Mouse (Mus musculus): Measurements from ENCODE around the gene Rnf213. TPM values are rescaled to one million over a fixed set of nuclear protein-coding genes. Genes with fewer than 3 reads are reported as not detected.

Rnf213 gene
- polyA plus RNA-seq, 1 experiment = 16.7 TPM

- Histone ChIP-seq H3K27me3 (ENCODE audit: control insufficient read depth, insufficient read depth, insufficient read length) (no peaks in the 10 kb centered on the region), H3K4me2 (ENCODE audit: low read depth) (no peak overlapping the region), H3K79me2 (ENCODE audit: control insufficient read depth, insufficient read depth) (no peaks in the 10 kb centered on the region), H3K36me3 (ENCODE audit: control insufficient read depth, insufficient read depth) (no peaks in the 10 kb centered on the region), H3ac (ENCODE audit: control insufficient read depth, insufficient read length) (no peak overlapping the region), H3K4me3 (no peak overlapping the region)
- TF ChIP-seq MYOD1 (IDR thresholded peaks at IDR 0.05; ENCODE audit: control insufficient read depth in 1 of 3, insufficient read length in 2 of 3, low read depth in 2 of 3) (no peak), POLR2AphosphoS2 (IDR thresholded peaks at IDR 0.05; ENCODE audit: insufficient read length, low read depth) (no peak), POLR2A (IDR thresholded peaks at IDR 0.05; ENCODE audit: insufficient read length, low read depth) (no peak), E2F4 (IDR thresholded peaks at IDR 0.05; ENCODE audit: insufficient read depth) (no peak), TCF3 (IDR thresholded peaks at IDR 0.05; ENCODE audit: insufficient read length, low read depth) (no peak), MAX (IDR thresholded peaks at IDR 0.05; ENCODE audit: low read depth) (no peak), USF1 (IDR thresholded peaks at IDR 0.05; ENCODE audit: low read depth) (no peak), MYOG (IDR thresholded peaks at IDR 0.05; ENCODE audit: control insufficient read depth in 1 of 3, insufficient read depth in 1 of 3, insufficient read length in 2 of 3, low read depth in 2 of 3) (no peak)
Observed at GRCm38 (mm10) chr11:119513038-119513659, 120.2 kb downstream of the Rnf213 start.

GRCm38 (mm10) chr11:119514108-119514860 is 121.4 kb downstream of the Rnf213 start:
- Histone ChIP-seq H3K36me3 (ENCODE audit: control insufficient read depth, insufficient read depth) (no peaks in the 10 kb centered on the region), H3ac (ENCODE audit: control insufficient read depth, insufficient read length) (no peak overlapping the region), H3K27me3 (ENCODE audit: control insufficient read depth, insufficient read depth, insufficient read length) (no peaks in the 10 kb centered on the region), H3K4me2 (ENCODE audit: low read depth) (no peak overlapping the region), H3K4me3 (no peak overlapping the region), H3K79me2 (ENCODE audit: control insufficient read depth, insufficient read depth) (no peaks in the 10 kb centered on the region)
- TF ChIP-seq TCF12 (IDR thresholded peaks at IDR 0.05; ENCODE audit: insufficient read depth, poor library complexity, severe bottlenecking) (no peak), REST (IDR thresholded peaks at IDR 0.05; ENCODE audit: insufficient read depth, insufficient read length) (no peak), POLR2AphosphoS2 (IDR thresholded peaks at IDR 0.05; ENCODE audit: insufficient read length, low read depth) (no peak), SRF (IDR thresholded peaks at IDR 0.05; ENCODE audit: control insufficient read depth, insufficient read length, low read depth) (no peak), CEBPB (IDR thresholded peaks at IDR 0.05; ENCODE audit: insufficient read depth, poor library complexity, severe bottlenecking) (no peak), POLR2A (IDR thresholded peaks at IDR 0.05; ENCODE audit: insufficient read length, low read depth) (no peak), TCF3 (IDR thresholded peaks at IDR 0.05; ENCODE audit: insufficient read length, low read depth) (no peak), MYOD1 (IDR thresholded peaks at IDR 0.05; ENCODE audit: control insufficient read depth in 1 of 3, insufficient read length in 2 of 3, low read depth in 2 of 3) (no peak), USF1 (IDR thresholded peaks at IDR 0.05; ENCODE audit: low read depth) (no peak), MYOG (IDR thresholded peaks at IDR 0.05; ENCODE audit: control insufficient read depth in 1 of 3, insufficient read depth in 1 of 3, insufficient read length in 2 of 3, low read depth in 2 of 3) (no peak), MAX (IDR thresholded peaks at IDR 0.05; ENCODE audit: low read depth) (no peak), E2F4 (IDR thresholded peaks at IDR 0.05; ENCODE audit: insufficient read depth) (no peak)

DNA sequence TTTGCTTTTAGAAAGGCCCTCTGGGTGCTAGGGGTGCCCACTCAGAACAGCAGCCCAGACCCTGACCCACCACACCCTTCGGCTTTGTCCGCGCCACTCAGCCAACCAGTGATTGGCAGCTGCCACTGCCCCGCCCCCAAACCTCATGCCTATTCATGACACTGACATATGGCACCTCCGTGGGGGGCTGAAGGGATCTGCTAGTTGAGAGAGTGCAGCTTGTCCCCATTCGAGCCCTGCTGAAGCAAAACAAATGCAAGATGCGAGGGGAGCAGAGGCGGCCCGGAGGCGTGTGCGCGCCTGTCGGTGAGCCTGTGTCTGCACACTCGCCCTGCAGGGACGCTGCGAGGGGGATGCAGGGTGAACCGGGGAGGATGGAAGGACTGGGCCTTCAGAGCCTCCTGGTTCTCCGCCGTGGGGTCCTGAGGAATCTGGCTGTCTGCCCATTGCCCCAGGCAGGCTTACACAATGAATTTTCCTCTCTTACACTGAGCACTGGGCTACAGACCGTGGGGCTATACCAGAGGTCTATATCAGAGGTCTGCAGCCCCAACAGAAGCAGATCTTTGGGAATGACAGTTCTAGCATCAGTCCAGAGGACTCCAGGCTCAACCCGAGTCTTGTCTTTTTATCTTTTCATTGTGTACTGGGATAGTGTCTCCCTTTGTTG is 122.2 kb downstream of the Rnf213 start:
- Histone ChIP-seq H3K4me2 (ENCODE audit: low read depth) (no peak overlapping the region), H3ac (ENCODE audit: control insufficient read depth, insufficient read length) (no peak overlapping the region), H3K27me3 (ENCODE audit: control insufficient read depth, insufficient read depth, insufficient read length) (no peaks in the 10 kb centered on the region), H3K79me2 (ENCODE audit: control insufficient read depth, insufficient read depth) (no peaks in the 10 kb centered on the region), H3K4me3 (no peak overlapping the region), H3K36me3 (ENCODE audit: control insufficient read depth, insufficient read depth) (no peaks in the 10 kb centered on the region)
- TF ChIP-seq MYOD1 (IDR thresholded peaks at IDR 0.05; ENCODE audit: control insufficient read depth in 1 of 3, insufficient read length in 2 of 3, low read depth in 2 of 3) (no peak), USF1 (IDR thresholded peaks at IDR 0.05; ENCODE audit: low read depth) (no peak), MYOG (IDR thresholded peaks at IDR 0.05; ENCODE audit: control insufficient read depth in 1 of 3, insufficient read depth in 1 of 3, insufficient read length in 2 of 3, low read depth in 2 of 3) (no peak), TCF3 (IDR thresholded peaks at IDR 0.05; ENCODE audit: insufficient read length, low read depth) (no peak), CEBPB (IDR thresholded peaks at IDR 0.05; ENCODE audit: insufficient read depth, poor library complexity, severe bottlenecking) (no peak)

DNA sequence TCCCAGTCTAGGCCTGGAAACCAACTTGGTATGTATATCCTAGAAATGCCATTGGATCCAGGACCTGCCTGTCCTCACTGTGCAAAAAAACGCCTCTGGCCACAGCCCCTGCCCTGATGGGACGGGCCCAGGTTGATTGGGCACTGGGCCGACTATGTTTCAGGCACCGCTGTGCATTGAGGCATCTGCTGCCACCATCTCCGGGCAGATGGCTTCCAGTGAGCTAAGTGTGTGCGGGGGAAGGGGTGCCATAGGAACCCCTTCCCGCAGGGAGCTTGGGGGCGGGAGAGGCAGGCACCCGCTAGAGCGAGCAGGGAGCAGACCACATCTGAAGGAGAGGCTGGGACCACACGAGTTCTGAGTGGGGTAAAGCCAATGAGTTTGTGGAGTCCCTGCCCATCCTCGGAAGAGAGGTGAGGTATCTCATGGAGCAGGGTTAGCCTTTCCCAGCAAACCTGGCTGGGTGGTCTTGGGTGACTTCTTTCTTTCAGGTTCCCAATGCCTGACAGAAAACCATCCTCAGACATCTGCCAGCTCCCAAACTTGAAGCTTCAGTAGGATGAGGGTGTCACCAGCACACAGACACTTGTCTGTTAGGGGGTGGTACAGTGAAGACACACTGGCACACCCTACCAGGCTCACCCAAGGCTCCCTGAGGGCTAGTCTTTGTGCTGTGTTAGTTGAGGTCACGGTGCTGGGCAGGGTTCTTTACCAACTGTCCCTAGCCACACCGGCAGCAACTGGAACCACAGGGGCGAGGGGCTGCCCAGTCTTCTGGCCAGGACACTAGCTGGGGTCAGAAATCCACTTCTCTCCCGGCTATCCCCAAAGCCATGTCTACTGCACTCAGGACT is 123.2 kb downstream of the Rnf213 start:
- Histone ChIP-seq H3ac (ENCODE audit: control insufficient read depth, insufficient read length) (no peak overlapping the region), H3K36me3 (ENCODE audit: control insufficient read depth, insufficient read depth) (no peaks in the 10 kb centered on the region), H3K4me3 (no peak overlapping the region), H3K79me2 (ENCODE audit: control insufficient read depth, insufficient read depth) (no peaks in the 10 kb centered on the region), H3K4me2 (ENCODE audit: low read depth) (no peak overlapping the region), H3K27me3 (ENCODE audit: control insufficient read depth, insufficient read depth, insufficient read length) (no peaks in the 10 kb centered on the region)
- TF ChIP-seq MYOG (IDR thresholded peaks at IDR 0.05; ENCODE audit: control insufficient read depth in 1 of 3, insufficient read depth in 1 of 3, insufficient read length in 2 of 3, low read depth in 2 of 3) = peak in 2 of 3 experiments; percentile 13 to 36
- no peak for TF ChIP-seq CEBPB (IDR thresholded peaks at IDR 0.05; ENCODE audit: insufficient read depth, poor library complexity, severe bottlenecking)
